Comparison of ENCODE assay signal across 28 mouse cellular contexts in genomic region chr9:119008871-119009270, GRCm38 (mm10). TPM values are rescaled to one million over a fixed set of nuclear protein-coding genes. Genes with fewer than 3 reads are reported as not detected.
DNase-seq lines count a peak whose midpoint lies in the region; ATAC-seq and TF ChIP-seq lines count a peak whose summit lies in the region.
"Had no signal": no experiment of that assay in that cellular context is flagged by ENCODE, and none has a peak within 500 bp of the region (broad histone marks: within the 10 kb centered on the region; RNA-seq: fewer than 3 reads in every experiment).

No protein-coding gene starts in this region.

- ATAC-seq in kidney, embryonic 15.5 days (replicated peaks; ENCODE audit: low FRiP score): no peak
- 0 out of 2 replicates have a peak, but pooled peaks have one; percentile 32 for ATAC-seq in lung, postnatal 0 days
- ATAC-seq: CD4-positive, CD25-positive, alpha-beta regulatory T cell, adult 4 months; forebrain, postnatal 0 days; hindbrain, postnatal 0 days; midbrain, embryonic 13.5 days had no signal

- DNase-seq in kidney, adult 2 months: no peak
- DNase-seq in liver, adult 2 months (ENCODE audit: extremely low read depth, low read depth, low spot score): peak; percentile 31
- DNase-seq in liver: no peak
- peak; percentile 68 for DNase-seq in lung, postnatal 0 days (ENCODE audit: low spot score)
- no peak for DNase-seq in lung, postnatal 25 days (ENCODE audit: low spot score)
- no peak for DNase-seq in ovary, postnatal 36 days (ENCODE audit: low spot score)
- DNase-seq: adrenal gland, postnatal 14 days; cerebellum, adult 11 months; cerebellum, adult 9-10 months; cerebellum, postnatal 36 days; forebrain, postnatal 0 days; heart, adult 2 months; heart, postnatal 36 days; kidney, adult 8-10 months; kidney, postnatal 36 days; layer of hippocampus, adult 9-11 months; liver, embryonic 13.5 days had no signal

- no peaks in the 10 kb centered on the region for H3K36me3 ChIP-seq in kidney, adult 2 months (ENCODE audit: control insufficient read depth, insufficient read depth, low read length)
- peaks cover 29% of the 10 kb centered on the region for H3K36me3 ChIP-seq in kidney, embryonic 15.5 days
- no peaks in the 10 kb centered on the region for H3K36me3 ChIP-seq in liver, adult 2 months (ENCODE audit: control insufficient read depth, insufficient read depth, low read length)
- peaks cover 6% of the 10 kb centered on the region; the same call in 1 of the 2 replicates for H3K36me3 ChIP-seq in lung, postnatal 0 days (ENCODE audit: insufficient read depth, low read length)

- TF ChIP-seq POLR2A in kidney, adult 2 months (IDR thresholded peaks at IDR 0.05; ENCODE audit: low read depth, low read length): no peak
- no peak for TF ChIP-seq POLR2A in liver, adult 2 months (IDR thresholded peaks at IDR 0.05; ENCODE audit: extremely low read depth, insufficient read depth, low read length)

- H3K9me3 ChIP-seq in kidney, embryonic 15.5 days (replicated peaks): no peaks in the 10 kb centered on the region
- no peaks in the 10 kb centered on the region for H3K9me3 ChIP-seq in lung, postnatal 0 days (ENCODE audit: low read length)
- H3K9me3 ChIP-seq: embryonic facial prominence, embryonic 12.5 days; heart, embryonic 15.5 days; hindbrain, embryonic 12.5 days; intestine, embryonic 15.5 days; limb, embryonic 12.5 days; liver, embryonic 13.5 days; midbrain, embryonic 13.5 days; neural tube, embryonic 13.5 days had no signal

- H3K4me1 ChIP-seq in kidney, adult 2 months (ENCODE audit: control insufficient read depth, insufficient read depth, low read length): peaks cover 12% of the 10 kb centered on the region; the same call in 1 of the 2 replicates
- peaks cover 41% of the 10 kb centered on the region for H3K4me1 ChIP-seq in kidney, embryonic 15.5 days
- H3K4me1 ChIP-seq in liver, adult 2 months (ENCODE audit: control insufficient read depth, insufficient read depth, low read length): peaks cover 3% of the 10 kb centered on the region; the same call in 1 of the 2 replicates
- H3K4me1 ChIP-seq in lung, postnatal 0 days (ENCODE audit: insufficient read depth, low read depth, low read length): peaks cover 30% of the 10 kb centered on the region; the same call in 1 of the 2 replicates

- H3K4me3 ChIP-seq in kidney, adult 2 months (ENCODE audit: insufficient read depth, low read depth, low read length): no peak overlapping the region
- no peak overlapping the region for H3K4me3 ChIP-seq in kidney, embryonic 15.5 days (replicated peaks)
- no peak overlapping the region for H3K4me3 ChIP-seq in liver, adult 2 months (ENCODE audit: insufficient read depth, low read depth, low read length)
- no peak overlapping the region for H3K4me3 ChIP-seq in lung, postnatal 0 days (ENCODE audit: low read depth, low read length)
- H3K4me3 ChIP-seq: embryonic facial prominence, embryonic 12.5 days; heart, adult 2 months; heart, embryonic 15.5 days; hindbrain, embryonic 12.5 days; intestine, embryonic 15.5 days; limb, embryonic 12.5 days; liver, embryonic 13.5 days; midbrain, embryonic 13.5 days; neural tube, embryonic 13.5 days had no signal

- no peaks in the 10 kb centered on the region for H3K27me3 ChIP-seq in kidney, adult 2 months (replicated peaks; ENCODE audit: control insufficient read depth, insufficient read depth, low read length)
- no peaks in the 10 kb centered on the region for H3K27me3 ChIP-seq in kidney, embryonic 15.5 days
- H3K27me3 ChIP-seq in liver, adult 2 months (ENCODE audit: control insufficient read depth, insufficient read depth, low read length): no peaks in the 10 kb centered on the region
- no peaks in the 10 kb centered on the region for H3K27me3 ChIP-seq in lung, postnatal 0 days (replicated peaks; ENCODE audit: insufficient read depth, low read length)
- H3K27me3 ChIP-seq: embryonic facial prominence, embryonic 12.5 days; heart, embryonic 15.5 days; hindbrain, embryonic 12.5 days; intestine, embryonic 15.5 days; limb, embryonic 12.5 days; liver, embryonic 13.5 days; midbrain, embryonic 13.5 days; neural tube, embryonic 13.5 days had no signal

- no peak overlapping the region for H3K4me2 ChIP-seq in kidney, embryonic 15.5 days
- no peak overlapping the region for H3K4me2 ChIP-seq in lung, postnatal 0 days (replicated peaks; ENCODE audit: low read depth, low read length)
- H3K4me2 ChIP-seq: embryonic facial prominence, embryonic 12.5 days; heart, embryonic 15.5 days; hindbrain, embryonic 12.5 days; intestine, embryonic 15.5 days; limb, embryonic 12.5 days; liver, embryonic 13.5 days; midbrain, embryonic 13.5 days; neural tube, embryonic 13.5 days had no signal

- no peak overlapping the region for H3K9ac ChIP-seq in kidney, embryonic 15.5 days
- H3K9ac ChIP-seq in liver, adult 2 months (ENCODE audit: low read depth, low read length): no peak overlapping the region
- no peak overlapping the region for H3K9ac ChIP-seq in lung, postnatal 0 days (replicated peaks; ENCODE audit: low read depth)
- H3K9ac ChIP-seq: embryonic facial prominence, embryonic 12.5 days; forebrain, postnatal 0 days; heart, embryonic 15.5 days; hindbrain, embryonic 12.5 days; intestine, embryonic 15.5 days; limb, embryonic 12.5 days; liver, embryonic 13.5 days; midbrain, embryonic 13.5 days; neural tube, embryonic 13.5 days had no signal

- TF ChIP-seq CTCF in kidney, adult 2 months (conservative IDR thresholded peaks at IDR 0.05; ENCODE audit: insufficient read depth, insufficient read length, low read depth, low read length): no peak
- no peak for TF ChIP-seq CTCF in liver, adult 2 months (IDR thresholded peaks at IDR 0.05; ENCODE audit: low read depth, low read length)
- TF ChIP-seq CTCF in lung, postnatal 0 days (IDR thresholded peaks at IDR 0.05): no peak

- 0 out of 2 replicates have a peak overlapping the region, but pooled peaks have one; percentile 14 for H3K27ac ChIP-seq in kidney, adult 2 months (ENCODE audit: insufficient read depth, low read depth, low read length)
- H3K27ac ChIP-seq in kidney, embryonic 15.5 days: no peak overlapping the region
- H3K27ac ChIP-seq in liver, adult 2 months (replicated peaks; ENCODE audit: insufficient read depth, low read depth, low read length): no peak overlapping the region
- peak overlapping the region; percentile 81 for H3K27ac ChIP-seq in lung, postnatal 0 days (ENCODE audit: low read length)
- H3K27ac ChIP-seq: embryonic facial prominence, embryonic 12.5 days; heart, adult 2 months; heart, embryonic 15.5 days; hindbrain, embryonic 12.5 days; hindbrain, postnatal 0 days; intestine, embryonic 15.5 days; liver, embryonic 13.5 days; macrophage; midbrain, embryonic 13.5 days; neural tube, embryonic 13.5 days had no signal

- H3K79me2 ChIP-seq in liver, adult 2 months (ENCODE audit: control insufficient read depth, insufficient read depth, low read length): no peaks in the 10 kb centered on the region; the same call in 1 of the 2 replicates

- peak; percentile 50; the same call in 1 of the 2 replicates for TF ChIP-seq EP300 in lung, postnatal 0 days (IDR thresholded peaks at IDR 0.05)

- 57% methylated on average over 7 of the region's 7 CpGs for WGBS in kidney, adult 2 months
- WGBS in kidney, embryonic 15.5 days: 47% methylated on average over 7 of the region's 7 CpGs
- WGBS in liver, adult 2 months: 68% methylated on average over 7 of the region's 7 CpGs
- 34% methylated on average over 7 of the region's 7 CpGs for WGBS in lung, postnatal 0 days

RNA-seq across cellular contexts. Expression of gene Vill, which starts 43.7 kb away (rescaled TPM):
- 48.5 and 73.9 TPM in 2 replicates for polyA plus RNA-seq in kidney, adult 2 months (2012; rRNA removed)
- 36.4 and 46.2 TPM in 2 replicates for polyA plus RNA-seq in kidney, embryonic 15.5 days (2015; fragmentation: Nextera tagmentation; extraction: Ambion mirVana)
- 2.3 and 3.0 TPM in 2 replicates for total RNA-seq in liver, adult 2 months (2014; rRNA removed)
- polyA plus RNA-seq in liver, adult 2 months (2012; rRNA removed): 0.50 and 1.2 TPM in 2 replicates
- 16.6 and 20.0 TPM in 2 replicates for polyA plus RNA-seq in lung, postnatal 0 days (2015; fragmentation: Nextera tagmentation; extraction: Ambion mirVana)

Comparison
In these comparisons a context has a peak if more than half of its experiments do, and no peak if none do; other contexts are left out.
1. DNase-seq: peak in liver, adult 2 months (single experiment) and lung, postnatal 0 days (single experiment); none in kidney, adult 2 months (single experiment), liver (single experiment), lung, postnatal 25 days (single experiment) and ovary, postnatal 36 days (single experiment).
2. H3K27ac ChIP-seq: peak in kidney, adult 2 months (single experiment) and lung, postnatal 0 days (single experiment); none in kidney, embryonic 15.5 days (single experiment) and liver, adult 2 months (single experiment).